Mouse (Mus musculus) limb, embryonic 13.5 days (tissue): ENCODE measurements at regions not wholly inside any gene's neighbourhood (a gene's known extent, or its start where the extent isn't known, plus 50 kb on each side); places are given as distances from the start of the nearest gene placed in this dataset.
A peak's percentile ranks its signal among the peaks of the same experiment; 100 is the strongest.

Experiments
- ATAC-seq: fragments of 200-750 bp; cut with Nextera tagmentation; 2 replicates; pipeline ENCODE4 v1.8.0; 2017; ENCODE audit warnings: low read depth, moderate number of reproducible peaks, moderate TSS enrichment; ENCODE audit not compliant: low FRiP score
- H3K27ac ChIP-seq: fragments of 300-500 bp; sonication (generic); 2 replicates; pipeline ENCODE4 v1.5.1; 2015; ENCODE audit warnings: inconsistent platforms, mild to moderate bottlenecking, moderate library complexity
- H3K27me3 ChIP-seq: fragments of 300-500 bp; sonication (generic); 2 replicates; pipeline ENCODE4 v1.6.1; 2015; ENCODE audit warnings: mild to moderate bottlenecking, inconsistent platforms
- H3K36me3 ChIP-seq: fragments of 300-500 bp; sonication (generic); 2 replicates; pipeline ENCODE4 v1.6.1; 2015; ENCODE audit warnings: inconsistent platforms, mild to moderate bottlenecking, moderate library complexity
- H3K4me1 ChIP-seq: fragments of 300-500 bp; sonication (generic); 2 replicates; pipeline ENCODE4 v1.6.1; 2015; ENCODE audit warnings: inconsistent platforms
- H3K4me2 ChIP-seq: fragments of 300-500 bp; sonication (generic); replicated peaks from 2 replicates; pipeline ENCODE4 v1.6.1; 2015; ENCODE audit warnings: inconsistent platforms, mild to moderate bottlenecking, moderate library complexity
- H3K4me3 ChIP-seq: fragments of 300-500 bp; sonication (generic); 2 replicates; pipeline ENCODE4 v1.5.1; 2015; ENCODE audit warnings: moderate library complexity, mild to moderate bottlenecking, inconsistent platforms
- H3K9ac ChIP-seq: fragments of 300-500 bp; sonication (generic); 2 replicates; pipeline ENCODE4 v1.6.1; 2015; ENCODE audit warnings: mild to moderate bottlenecking, inconsistent platforms
- H3K9me3 ChIP-seq: fragments of 300-500 bp; sonication (generic); 2 replicates; pipeline ENCODE4 v1.6.1; 2016; ENCODE audit warnings: inconsistent platforms
- WGBS: fragments of 180-500 bp; shearing (Covaris S2); methylation state at CpG from one replicate; pipeline ENCODE4 v1.1.7; 2015; 5-methylcytosine and 5-hydroxymethylcytosine counted together

DNA sequence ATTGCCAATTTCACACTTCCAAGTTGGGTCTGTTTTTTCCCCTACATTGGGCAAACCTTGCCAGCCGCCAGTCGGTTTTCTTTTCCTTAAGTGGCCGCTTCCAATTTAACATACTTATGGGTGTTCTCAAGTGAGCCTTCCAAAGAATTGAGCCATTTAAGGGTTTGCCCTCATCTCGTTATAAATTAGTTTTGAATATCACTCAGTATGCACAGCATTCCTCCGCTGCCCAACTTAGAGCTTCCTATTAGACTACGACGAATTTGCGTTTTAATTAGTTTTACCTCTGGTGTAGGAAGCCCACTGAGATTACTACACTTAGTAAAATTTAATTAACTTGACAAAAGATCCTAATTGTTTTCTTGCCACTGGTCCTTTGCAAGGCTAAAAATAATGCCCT, 209.9 kb downstream of the Cdh11 start:
- ATAC-seq: no peak
- H3K36me3 ChIP-seq: no peaks in the 10 kb centered on the region
- no peaks in the 10 kb centered on the region for H3K9me3 ChIP-seq
- no peak overlapping the region for H3K27ac ChIP-seq
- H3K4me1 ChIP-seq: peaks cover 7% of the 10 kb centered on the region; the same call in 1 of the 2 replicates
- H3K27me3 ChIP-seq: no peaks in the 10 kb centered on the region
- 51% methylated on average over 8 of the region's 8 CpGs for WGBS
- no peak overlapping the region for H3K9ac ChIP-seq
- no peak overlapping the region for H3K4me3 ChIP-seq
- no peak overlapping the region for H3K4me2 ChIP-seq

DNA sequence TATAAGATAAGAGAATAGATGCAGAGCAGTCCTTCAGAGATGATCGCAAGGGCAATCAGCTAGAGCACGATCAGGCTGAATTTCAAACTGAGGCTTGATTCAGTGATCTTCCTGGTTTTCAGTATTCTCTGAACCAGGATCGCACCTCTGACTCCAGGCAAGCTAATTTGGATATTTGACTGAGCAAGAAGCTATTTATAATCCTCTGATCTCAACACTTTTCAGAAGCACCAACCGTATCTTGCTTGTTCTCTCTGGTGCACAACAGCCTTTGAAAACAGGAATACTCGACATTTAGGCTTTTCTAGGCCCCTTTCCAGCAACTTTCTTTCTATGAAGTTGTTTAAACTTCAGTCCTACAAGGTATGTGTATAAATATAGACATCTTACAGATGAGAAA, 217.7 kb downstream of the Cdh11 start:
- H3K36me3 ChIP-seq: no peaks in the 10 kb centered on the region
- no peak overlapping the region for H3K9ac ChIP-seq
- no peak for ATAC-seq
- no peak overlapping the region for H3K4me2 ChIP-seq
- 89% methylated on average over 5 of the region's 5 CpGs for WGBS
- no peaks in the 10 kb centered on the region for H3K4me1 ChIP-seq
- no peaks in the 10 kb centered on the region for H3K27me3 ChIP-seq
- H3K9me3 ChIP-seq: no peaks in the 10 kb centered on the region
- H3K27ac ChIP-seq: no peak overlapping the region
- H3K4me3 ChIP-seq: no peak overlapping the region

DNA sequence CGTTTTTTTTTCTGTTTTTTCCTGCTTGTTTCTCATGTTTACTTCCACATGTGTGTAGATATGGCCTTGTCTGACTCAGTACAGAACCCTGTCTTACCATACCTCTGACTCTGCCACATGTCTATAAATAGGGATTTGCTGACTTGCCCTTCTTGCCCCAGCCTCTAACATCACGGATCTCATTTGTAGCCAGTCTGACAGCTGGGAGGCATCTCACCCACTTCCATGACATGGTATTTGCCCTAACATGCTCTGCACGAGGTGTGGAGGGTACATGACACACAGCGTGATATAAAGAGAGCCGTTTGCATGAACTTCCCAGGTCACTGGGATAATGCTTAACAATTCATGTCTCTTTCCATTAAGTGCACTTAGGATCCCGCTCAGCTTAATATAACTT, 231.2 kb downstream of the Cdh11 start:
- Histone ChIP-seq H3K9ac (no peak overlapping the region), H3K9me3 (no peaks in the 10 kb centered on the region), H3K4me1 (peaks cover 16% of the 10 kb centered on the region), H3K27me3 (no peaks in the 10 kb centered on the region), H3K4me3 (no peak overlapping the region), H3K27ac (peak overlapping the region; percentile 92), H3K4me2 (no peak overlapping the region), H3K36me3 (no peaks in the 10 kb centered on the region)
- peak; percentile 24; the same call in 1 of the 2 replicates for ATAC-seq
- WGBS: 49% methylated on average over 6 of the region's 6 CpGs

DNA sequence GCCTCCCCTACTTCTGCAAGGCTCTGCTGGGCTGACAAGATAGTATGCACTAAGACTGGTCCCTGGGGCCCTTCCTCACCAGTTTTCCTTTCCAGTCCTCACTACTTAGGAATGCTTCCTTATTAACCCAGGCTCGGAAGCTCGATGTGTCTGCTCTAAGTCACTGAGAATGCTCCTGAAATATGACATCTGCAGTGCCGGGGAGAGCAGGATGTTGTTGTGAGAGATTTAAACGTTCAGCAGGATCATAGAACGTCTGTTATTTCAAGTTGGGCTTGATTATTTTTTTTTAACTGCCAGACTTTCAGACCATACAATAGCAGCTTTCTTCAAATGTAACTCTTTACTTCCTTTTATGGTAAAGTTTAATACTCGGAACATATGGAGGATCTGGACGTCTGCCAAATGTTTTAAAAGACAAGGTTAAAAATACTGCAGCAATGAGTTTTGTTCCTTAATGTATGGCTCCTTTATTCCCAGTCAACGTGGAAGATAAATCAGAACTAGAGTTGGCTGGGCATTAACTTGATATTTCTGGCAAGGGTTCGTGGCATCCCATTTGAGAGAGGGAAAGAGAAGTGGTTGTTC, 232.0 kb downstream of the Cdh11 start:
- Histone ChIP-seq H3K9ac (no peak overlapping the region), H3K27ac (peak overlapping the region; percentile 92), H3K27me3 (no peaks in the 10 kb centered on the region), H3K9me3 (no peaks in the 10 kb centered on the region), H3K36me3 (no peaks in the 10 kb centered on the region), H3K4me3 (no peak overlapping the region), H3K4me1 (peaks cover 16% of the 10 kb centered on the region), H3K4me2 (peak overlapping the region; percentile 49)
- 3% methylated on average over 9 of the region's 9 CpGs for WGBS
- ATAC-seq: peak; percentile 91

DNA sequence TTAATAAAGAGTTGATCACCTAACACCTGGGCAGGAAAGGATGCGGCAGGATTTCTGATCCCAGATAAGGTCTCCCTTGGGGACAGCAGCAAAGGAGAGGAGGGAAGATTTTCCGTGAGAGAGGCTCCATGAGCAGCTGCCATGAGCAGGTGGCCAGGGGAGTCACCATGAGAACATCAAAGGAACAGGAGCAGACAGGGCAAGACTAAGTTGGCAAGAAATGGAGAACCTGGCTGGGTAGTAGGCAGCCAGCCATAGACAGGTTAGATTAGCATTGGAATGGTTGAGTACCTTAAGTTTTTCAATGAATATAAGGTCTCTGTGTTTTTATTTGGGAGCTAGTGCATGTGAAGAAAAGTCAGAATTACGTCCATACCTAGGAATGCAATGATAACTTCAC, 246.6 kb downstream of the Cdh11 start:
- H3K4me1 ChIP-seq: no peaks in the 10 kb centered on the region
- WGBS: 52% methylated on average over 3 of the region's 3 CpGs
- no peaks in the 10 kb centered on the region for H3K9me3 ChIP-seq
- no peaks in the 10 kb centered on the region for H3K36me3 ChIP-seq
- H3K27me3 ChIP-seq: no peaks in the 10 kb centered on the region
- H3K9ac ChIP-seq: no peak overlapping the region
- H3K4me2 ChIP-seq: no peak overlapping the region
- H3K4me3 ChIP-seq: no peak overlapping the region
- ATAC-seq: no peak
- H3K27ac ChIP-seq: no peak overlapping the region

DNA sequence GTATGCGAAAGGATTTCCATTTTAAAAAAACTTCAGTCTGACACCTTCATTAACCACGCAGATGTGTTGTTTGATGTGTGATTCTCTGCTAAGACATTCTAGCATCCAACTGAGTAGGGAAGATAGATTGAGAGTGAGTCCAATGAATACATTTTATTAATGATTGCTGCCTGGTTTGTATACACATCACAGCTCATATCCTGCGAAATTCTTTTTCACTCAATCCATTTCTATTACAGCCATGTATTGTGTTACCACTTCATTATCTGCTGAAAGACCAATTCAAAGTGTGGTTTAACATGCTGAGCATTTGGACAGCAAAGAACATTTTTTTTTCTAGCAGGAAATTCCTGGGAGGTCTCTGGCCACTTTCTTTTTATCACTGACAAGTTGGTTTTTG, 247.4 kb downstream of the Cdh11 start:
- no peaks in the 10 kb centered on the region for H3K36me3 ChIP-seq
- 65% methylated on average over 3 of the region's 3 CpGs for WGBS
- H3K27me3 ChIP-seq: no peaks in the 10 kb centered on the region
- no peak overlapping the region for H3K4me2 ChIP-seq
- no peak overlapping the region for H3K4me3 ChIP-seq
- H3K27ac ChIP-seq: no peak overlapping the region
- H3K9ac ChIP-seq: no peak overlapping the region
- no peaks in the 10 kb centered on the region for H3K9me3 ChIP-seq
- no peak for ATAC-seq
- no peaks in the 10 kb centered on the region for H3K4me1 ChIP-seq

DNA sequence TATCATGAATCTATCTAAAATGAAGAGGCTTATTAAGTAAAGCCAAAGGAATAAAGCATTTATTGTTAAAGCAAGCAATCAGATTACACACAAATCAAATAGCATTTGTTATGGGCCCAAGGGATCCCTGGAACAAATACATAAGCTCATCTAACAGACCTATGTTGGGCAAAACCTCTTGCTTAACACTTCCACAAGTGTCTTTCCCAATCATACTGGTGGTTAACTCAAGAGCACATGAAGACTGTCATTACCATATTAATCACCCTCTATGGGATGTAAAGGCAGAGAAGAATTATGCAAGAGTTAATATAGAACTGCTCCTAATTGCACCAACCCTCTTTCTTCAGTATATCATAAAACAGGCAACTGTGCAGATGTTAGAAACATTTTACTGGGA, 267.0 kb downstream of the Cdh11 start:
- Histone ChIP-seq H3K9ac (no peak overlapping the region), H3K9me3 (no peaks in the 10 kb centered on the region), H3K36me3 (no peaks in the 10 kb centered on the region), H3K27me3 (no peaks in the 10 kb centered on the region), H3K27ac (no peak overlapping the region), H3K4me3 (no peak overlapping the region), H3K4me1 (no peaks in the 10 kb centered on the region), H3K4me2 (no peak overlapping the region)
- ATAC-seq: no peak

DNA sequence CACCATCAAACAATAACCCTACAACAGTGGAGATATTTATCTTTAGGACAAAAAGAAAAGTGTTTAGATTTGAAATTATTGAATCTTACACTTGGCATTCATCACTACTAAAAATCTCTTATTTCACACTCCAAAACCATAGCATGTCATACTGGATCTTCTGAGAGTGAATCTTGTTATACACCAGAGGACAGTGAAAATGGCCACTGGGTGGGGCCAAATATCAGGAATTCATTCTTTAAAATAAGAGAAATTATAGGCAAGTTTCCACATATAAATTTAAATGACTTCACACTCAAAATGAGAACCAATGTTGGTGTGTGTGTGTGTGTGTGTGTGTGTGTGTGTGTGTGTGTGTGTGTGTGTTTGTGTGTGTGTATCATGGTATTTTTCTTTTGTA, 269.7 kb downstream of the Cdh11 start:
- Histone ChIP-seq H3K4me1 (no peaks in the 10 kb centered on the region), H3K36me3 (no peaks in the 10 kb centered on the region), H3K27ac (no peak overlapping the region), H3K9me3 (no peaks in the 10 kb centered on the region), H3K27me3 (no peaks in the 10 kb centered on the region), H3K4me3 (no peak overlapping the region), H3K4me2 (no peak overlapping the region), H3K9ac (no peak overlapping the region)
- no peak for ATAC-seq

DNA sequence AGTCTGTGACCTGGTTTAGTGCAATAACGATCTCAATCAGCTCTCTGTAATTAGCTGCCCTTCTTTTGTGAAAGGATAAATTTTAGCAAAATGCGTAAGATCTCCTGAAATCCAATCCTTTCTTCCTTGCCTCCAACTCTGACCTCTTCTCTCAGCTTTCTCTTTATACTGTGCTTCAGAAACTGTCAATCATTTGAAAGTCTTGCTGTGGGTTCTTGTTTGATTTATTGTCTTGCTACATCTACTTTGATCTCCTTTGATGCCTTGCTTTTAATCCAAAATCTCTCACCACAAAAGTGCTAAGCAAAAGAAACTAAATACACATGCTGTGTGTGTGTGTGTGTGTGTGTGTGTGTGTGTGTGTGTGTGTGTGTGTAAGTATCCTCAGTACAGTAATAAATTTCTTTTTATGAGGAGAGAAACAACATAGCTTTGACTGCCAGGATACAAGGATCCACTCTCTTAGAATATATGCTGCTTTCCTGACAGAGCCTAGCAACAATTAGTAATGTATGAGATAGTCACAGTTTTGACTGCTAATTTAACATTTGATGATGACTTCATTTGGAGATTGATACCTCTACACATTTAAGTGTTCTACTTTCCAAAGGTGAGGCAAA, 270.5 kb downstream of the Cdh11 start:
- no peak overlapping the region for H3K4me3 ChIP-seq
- H3K27ac ChIP-seq: no peak overlapping the region
- H3K4me2 ChIP-seq: no peak overlapping the region
- no peak overlapping the region for H3K9ac ChIP-seq
- H3K9me3 ChIP-seq: no peaks in the 10 kb centered on the region
- WGBS: 67% methylated on average over 2 of the region's 2 CpGs
- no peaks in the 10 kb centered on the region for H3K36me3 ChIP-seq
- no peak for ATAC-seq
- H3K4me1 ChIP-seq: no peaks in the 10 kb centered on the region
- H3K27me3 ChIP-seq: no peaks in the 10 kb centered on the region

DNA sequence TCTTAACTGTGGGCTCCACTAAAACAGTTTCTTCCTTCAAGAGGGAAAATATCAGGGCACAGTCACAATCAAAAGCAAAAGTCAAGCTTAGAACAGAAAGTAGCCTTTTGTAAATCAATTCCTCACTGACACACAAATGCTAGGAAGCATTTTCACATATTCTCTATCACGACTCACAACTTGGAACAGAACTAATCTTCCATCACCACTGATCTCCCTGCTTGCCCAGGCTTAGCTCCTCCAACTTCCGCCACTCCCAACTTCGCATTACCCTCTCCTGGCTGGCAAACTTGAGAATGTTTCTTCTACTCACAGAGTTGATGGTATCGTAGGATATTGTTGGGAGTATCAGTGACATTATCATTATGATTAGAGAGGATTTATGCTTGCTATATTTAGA, 284.7 kb downstream of the Cdh11 start:
- no peaks in the 10 kb centered on the region for H3K36me3 ChIP-seq
- H3K4me2 ChIP-seq: no peak overlapping the region
- WGBS: 81% methylated on average over 4 of the region's 4 CpGs
- H3K27me3 ChIP-seq: no peaks in the 10 kb centered on the region
- no peak for ATAC-seq
- no peak overlapping the region for H3K9ac ChIP-seq
- H3K4me1 ChIP-seq: peaks cover 33% of the 10 kb centered on the region
- no peak overlapping the region for H3K4me3 ChIP-seq
- H3K27ac ChIP-seq: no peak overlapping the region
- no peaks in the 10 kb centered on the region for H3K9me3 ChIP-seq

DNA sequence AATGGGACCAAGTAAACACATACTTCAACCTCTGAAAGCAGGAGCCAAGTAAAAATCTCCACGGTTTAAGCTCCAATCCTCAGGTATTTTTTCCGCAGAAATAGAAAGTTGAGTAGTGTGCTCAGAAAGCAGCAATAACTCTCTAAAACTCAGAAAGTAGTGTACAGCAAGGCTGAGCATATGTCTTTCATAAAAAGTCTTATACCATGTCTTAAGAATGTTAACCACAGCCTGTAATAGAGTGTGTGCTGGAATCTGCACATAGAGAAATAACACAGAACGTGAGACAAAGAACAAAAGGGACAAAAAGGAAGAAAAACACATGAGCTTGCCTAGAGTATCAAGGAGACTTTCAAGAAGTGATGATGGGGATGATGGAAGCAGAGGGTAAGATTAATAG, 285.2 kb downstream of the Cdh11 start:
- Histone ChIP-seq H3K27me3 (no peaks in the 10 kb centered on the region), H3K4me1 (peaks cover 33% of the 10 kb centered on the region), H3K36me3 (no peaks in the 10 kb centered on the region), H3K4me3 (no peak overlapping the region), H3K27ac (peak overlapping the region; percentile 79), H3K9ac (no peak overlapping the region), H3K4me2 (no peak overlapping the region), H3K9me3 (no peaks in the 10 kb centered on the region)
- WGBS: 32% methylated on average over 3 of the region's 3 CpGs
- peak; percentile 79; the same call in 1 of the 2 replicates for ATAC-seq

DNA sequence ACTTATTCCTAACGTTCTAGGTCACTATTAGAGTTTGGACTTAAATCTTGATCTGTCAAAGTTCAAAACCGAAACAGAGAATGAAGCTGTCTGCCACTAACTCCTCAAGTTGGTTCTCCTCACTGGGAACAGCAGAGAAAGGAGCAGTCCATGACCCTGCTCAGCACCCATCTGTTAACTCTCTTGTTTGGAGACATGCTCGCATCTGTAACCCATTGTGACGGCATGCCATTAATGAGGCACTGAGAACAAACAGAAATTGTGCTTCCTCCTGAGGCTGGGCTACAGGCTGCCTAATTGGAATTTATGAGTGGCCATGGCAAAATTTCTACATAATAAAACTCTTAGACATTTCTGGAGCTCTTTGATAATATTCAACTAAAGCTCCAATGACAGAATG, 286.4 kb downstream of the Cdh11 start:
- H3K27ac ChIP-seq: peak overlapping the region; percentile 8; the same call in 1 of the 2 replicates
- peak; percentile 58 for ATAC-seq
- WGBS: 19% methylated on average over 4 of the region's 4 CpGs

DNA sequence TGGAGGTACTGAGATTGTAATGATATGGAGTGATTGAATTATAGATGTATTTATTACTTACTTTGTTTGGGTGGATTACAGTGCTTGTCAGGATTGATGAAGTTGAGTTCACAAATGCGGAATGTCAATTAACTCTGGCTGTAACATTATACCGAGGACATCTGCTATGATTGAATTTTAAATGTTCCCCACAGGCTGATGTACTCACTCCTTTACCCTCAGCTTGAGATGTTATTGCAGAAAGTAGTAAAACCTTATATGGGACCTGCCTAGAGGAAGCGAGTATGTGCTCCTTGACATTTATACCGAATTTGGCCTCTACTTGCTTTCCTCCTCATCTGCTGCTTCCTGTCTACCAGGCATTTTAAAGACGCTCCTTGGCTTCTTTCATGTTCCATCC, 288.3 kb downstream of the Cdh11 start:
- no peak overlapping the region for H3K9ac ChIP-seq
- no peak overlapping the region for H3K4me3 ChIP-seq
- no peaks in the 10 kb centered on the region for H3K27me3 ChIP-seq
- H3K27ac ChIP-seq: no peak overlapping the region; the same call in 1 of the 2 replicates
- no peak overlapping the region for H3K4me2 ChIP-seq
- H3K9me3 ChIP-seq: no peaks in the 10 kb centered on the region
- 49% methylated on average over 5 of the region's 5 CpGs for WGBS
- ATAC-seq: no peak
- H3K36me3 ChIP-seq: no peaks in the 10 kb centered on the region
- peaks cover 25% of the 10 kb centered on the region for H3K4me1 ChIP-seq

More for the DNA sequence above, 286.4 kb downstream of the Cdh11 start:
- Histone ChIP-seq H3K9me3 (no peaks in the 10 kb centered on the region), H3K27me3 (no peaks in the 10 kb centered on the region), H3K4me3 (no peak overlapping the region), H3K9ac (no peak overlapping the region), H3K36me3 (no peaks in the 10 kb centered on the region), H3K4me2 (no peak overlapping the region), H3K4me1 (peaks cover 33% of the 10 kb centered on the region)
